Mouse (Mus musculus) urinary bladder, postnatal 36 days (tissue): ENCODE data around the gene Abhd8.
A peak's percentile ranks its signal among the peaks of the same experiment; 100 is the strongest.

Source experiments
- DNase-seq, 2 experiments: peaks; one replicate each; pipeline ENCODE4 v3.0.0; 2022; ENCODE audit warnings: low spot score in 2 of 2, mixed read lengths in 1 of 2

Gene Abhd8

GRCm38 (mm10) chr8:71463188-71464033, at the start of gene Abhd8:
Gene Abhd8, minus strand, starts transcription at chr8:71463655.
- peak; percentile 96 to 97 for DNase-seq

GRCm38 (mm10) chr8:71511644-71512043, 48.2 kb upstream of the Abhd8 start, which contains the start of gene Plvap:
Gene Plvap, minus strand, starts transcription at chr8:71511752.
- no peak for DNase-seq

GRCm38 (mm10) chr8:71509316-71509715, 45.9 kb upstream of the Abhd8 start:
- DNase-seq: no peak

- peak in 1 of 2 experiments; percentile 68 for DNase-seq
Observed at GRCm38 (mm10) chr8:71507589-71508104, 44.2 kb upstream of the Abhd8 start.

GRCm38 (mm10) chr8:71505979-71506378, 42.5 kb upstream of the Abhd8 start:
- no peak for DNase-seq

GRCm38 (mm10) chr8:71505326-71505725, 41.9 kb upstream of the Abhd8 start:
- no peak for DNase-seq

GRCm38 (mm10) chr8:71504349-71504748, 40.9 kb upstream of the Abhd8 start:
- no peak for DNase-seq

- DNase-seq: no peak
Observed at GRCm38 (mm10) chr8:71498816-71499690, 35.6 kb upstream of the Abhd8 start.

GRCm38 (mm10) chr8:71497881-71498501, 34.5 kb upstream of the Abhd8 start:
- DNase-seq: no peak

- no peak for DNase-seq
Observed at GRCm38 (mm10) chr8:71497077-71497645, 33.7 kb upstream of the Abhd8 start.

GRCm38 (mm10) chr8:71496481-71496880, 33.0 kb upstream of the Abhd8 start:
- DNase-seq: peak; percentile 48 to 87

GRCm38 (mm10) chr8:71495811-71496210, 32.4 kb upstream of the Abhd8 start:
- DNase-seq: no peak

- peak; percentile 58 to 83 for DNase-seq
Observed at GRCm38 (mm10) chr8:71495039-71495438, 31.6 kb upstream of the Abhd8 start.

GRCm38 (mm10) chr8:71488454-71488853, 25.0 kb upstream of the Abhd8 start:
- DNase-seq: peak; percentile 84 to 85

- DNase-seq: peak; percentile 79 to 83
Observed at GRCm38 (mm10) chr8:71487691-71488445, 24.4 kb upstream of the Abhd8 start, which contains the start of gene Gtpbp3. Gene Gtpbp3, plus strand, starts transcription at chr8:71488103.

- DNase-seq: no peak
Observed at GRCm38 (mm10) chr8:71486136-71486529, 22.7 kb upstream of the Abhd8 start.

- peak; percentile 73 to 84 for DNase-seq
Observed at GRCm38 (mm10) chr8:71485142-71486135, 22.0 kb upstream of the Abhd8 start, which contains the start of gene Ano8. Gene Ano8, minus strand, starts transcription at chr8:71485963.

GRCm38 (mm10) chr8:71484736-71485135, 21.3 kb upstream of the Abhd8 start:
- DNase-seq: no peak

GRCm38 (mm10) chr8:71483932-71484331, 20.5 kb upstream of the Abhd8 start:
- no peak for DNase-seq
